Mouse (Mus musculus) brain, embryonic 14.5 days (tissue): ENCODE measurements at regions not wholly inside any gene's neighbourhood (a gene's known extent, or its start where the extent isn't known, plus 50 kb on each side); places are given as distances from the start of the nearest gene placed in this dataset.

Experiments used
- CTCF ChIP-seq: fragments of 200-500 bp; IDR thresholded peaks from 2 replicates; pipeline ENCODE4 v1.5.1; 2012; ENCODE audit warnings: inconsistent platforms, mild to moderate bottlenecking, moderate library complexity, borderline replicate concordance; ENCODE audit not compliant: insufficient read depth, insufficient read length; ENCODE audit errors: extremely low read depth
- POLR2A ChIP-seq: fragments of 200-500 bp; IDR thresholded peaks from 2 replicates; pipeline ENCODE4 v1.6.1; 2012; ENCODE audit warnings: mild to moderate bottlenecking, inconsistent platforms, borderline replicate concordance; ENCODE audit not compliant: poor library complexity, insufficient read depth, insufficient read length, severe bottlenecking; ENCODE audit errors: extremely low read depth

DNA sequence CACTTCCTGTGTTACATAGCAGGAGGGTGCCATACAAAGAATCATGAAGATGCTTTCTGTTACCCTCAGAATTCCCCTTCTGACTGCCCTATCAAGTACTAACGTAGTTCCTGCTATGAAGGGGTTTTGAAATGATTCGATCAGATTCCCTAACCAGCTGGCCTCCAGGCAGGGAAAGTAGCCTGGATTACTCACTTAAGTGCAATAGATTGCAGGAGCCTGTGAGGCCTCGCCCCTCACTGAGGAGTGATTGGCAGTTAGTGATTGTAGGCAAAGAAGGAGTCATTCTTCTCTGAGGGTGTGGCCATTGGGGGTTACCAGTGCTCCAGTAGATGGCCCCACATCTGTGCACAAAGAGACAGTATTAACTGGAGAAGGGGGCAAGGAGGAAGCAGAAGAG is 122.1 kb upstream of the Sox9 start:
- TF ChIP-seq CTCF (no peak), POLR2A (no peak)
